Mouse (Mus musculus) frontal cortex, postnatal 36 days (tissue): Measurements from ENCODE around the gene BC035044.
A peak's percentile ranks its signal among the peaks of the same experiment; 100 is the strongest.
"Not testable (repeated sequence)": the region's sequence is repeated elsewhere in the genome, so short reads cannot be mapped to it uniquely, and the experiment has no call there.

ENCODE experiments used
- DNase-seq, 2 experiments: peaks; one replicate each; pipeline ENCODE4 v3.0.0; 2022; ENCODE audit warnings: low spot score in 2 of 2

Gene BC035044

DNA sequence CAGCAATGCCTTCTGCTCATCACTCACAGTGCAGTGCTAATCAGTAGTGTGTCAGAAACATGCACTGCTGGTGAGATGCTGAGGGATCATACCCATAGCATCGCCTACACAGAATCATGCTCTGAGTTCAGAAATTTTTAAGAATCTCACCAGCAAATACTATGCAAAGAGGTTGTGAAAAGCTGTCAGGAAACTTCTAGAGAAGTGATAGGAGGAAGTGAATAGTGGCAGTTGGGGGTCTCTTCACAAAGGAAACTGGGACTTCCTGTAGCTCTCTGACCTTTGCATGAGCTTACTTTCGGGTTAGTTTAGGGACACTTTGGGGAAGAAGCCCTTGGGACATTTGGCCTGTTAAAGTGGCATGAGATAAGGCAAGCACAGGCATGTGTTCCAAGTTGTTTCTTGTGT lies at the start of gene BC035044:
Gene BC035044 (minus strand): TSS at position 179 of the 408 bp plus-strand sequence.
- no peak for DNase-seq

- not testable (repeated sequence) for DNase-seq
Measured at GRCm38 (mm10) chr6:128935889-128936665, 45.2 kb upstream of the BC035044 start.

- not testable (repeated sequence) for DNase-seq
Measured at GRCm38 (mm10) chr6:128934081-128934480, 43.2 kb upstream of the BC035044 start, which contains the start of gene Clec2g. Clec2g (plus strand) TSS chr6:128934381.

DNA sequence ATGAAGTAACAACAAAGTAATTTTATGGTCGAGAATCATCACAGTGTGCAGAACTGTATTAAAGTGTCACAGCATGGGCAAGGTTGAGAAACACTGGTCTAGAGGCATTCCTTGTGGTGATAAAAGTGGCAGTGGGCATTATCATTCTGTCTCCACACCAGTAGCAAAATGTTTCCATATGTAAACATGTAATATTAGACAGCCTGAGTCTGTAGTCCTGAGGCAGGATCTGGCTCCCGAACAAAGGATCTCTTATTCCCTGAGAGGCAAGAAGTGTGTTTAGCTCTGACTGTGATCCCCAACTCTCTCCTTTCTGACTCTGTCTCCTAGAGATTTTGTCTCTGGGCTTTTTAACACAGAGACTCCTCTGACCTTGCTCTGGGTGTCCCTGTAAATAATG lies 42.1 kb upstream of the BC035044 start:
- no peak for DNase-seq

DNA sequence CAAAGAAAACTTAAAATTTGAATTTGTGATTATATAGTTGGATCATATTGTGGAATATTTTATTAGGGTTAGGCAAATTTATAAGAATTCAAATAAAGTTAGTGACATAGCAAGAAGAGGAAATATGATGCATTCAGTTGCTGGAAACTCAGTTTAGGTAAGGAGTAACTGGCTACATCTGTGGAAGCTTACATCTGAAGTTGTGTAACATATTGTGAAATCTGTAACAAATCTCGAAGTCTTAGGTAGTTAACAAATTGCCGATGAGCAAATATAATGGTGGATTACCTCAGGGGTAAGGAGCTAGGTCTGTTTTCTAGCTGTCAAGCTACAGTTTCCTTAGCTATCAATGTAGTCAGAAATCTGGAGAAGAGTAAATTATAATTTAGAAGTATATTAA lies 26.4 kb upstream of the BC035044 start:
- no peak for DNase-seq

DNA sequence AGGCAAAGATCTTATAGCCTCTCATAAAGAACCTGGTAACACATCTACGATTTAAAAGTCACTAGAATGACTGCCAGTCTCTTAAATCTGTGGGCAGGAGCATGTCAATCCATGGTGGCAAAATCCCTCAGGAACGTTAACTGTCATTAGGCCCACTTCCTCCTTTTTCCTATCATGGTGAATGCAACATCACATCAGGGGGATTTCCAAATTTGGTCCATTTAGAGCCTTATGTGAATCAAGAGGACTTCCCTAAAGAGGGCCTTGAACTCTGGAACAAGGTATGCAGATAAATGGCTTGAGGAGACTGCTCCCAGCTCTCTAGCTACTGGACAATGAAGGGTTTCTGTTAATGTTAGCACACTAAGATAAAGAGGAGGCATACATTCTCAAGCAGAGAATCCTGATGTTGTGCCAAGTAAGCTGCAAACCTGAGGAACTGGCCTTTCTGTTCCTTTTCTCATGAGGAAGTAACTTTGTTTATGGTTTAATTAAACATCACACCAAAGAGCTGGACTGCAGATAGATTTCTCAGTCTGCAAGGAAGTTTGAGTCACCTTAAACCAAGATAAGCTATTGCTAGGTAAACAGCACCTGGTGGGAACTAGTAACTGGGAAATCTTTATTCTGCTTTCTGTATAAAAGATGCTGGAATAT lies 22.8 kb upstream of the BC035044 start:
- DNase-seq = no peak

GRCm38 (mm10) chr6:128900796-128901552 lies 10.0 kb upstream of the BC035044 start:
- not testable (repeated sequence) for DNase-seq

GRCm38 (mm10) chr6:128900044-128900443 lies 9.1 kb upstream of the BC035044 start:
- DNase-seq = no peak

DNA sequence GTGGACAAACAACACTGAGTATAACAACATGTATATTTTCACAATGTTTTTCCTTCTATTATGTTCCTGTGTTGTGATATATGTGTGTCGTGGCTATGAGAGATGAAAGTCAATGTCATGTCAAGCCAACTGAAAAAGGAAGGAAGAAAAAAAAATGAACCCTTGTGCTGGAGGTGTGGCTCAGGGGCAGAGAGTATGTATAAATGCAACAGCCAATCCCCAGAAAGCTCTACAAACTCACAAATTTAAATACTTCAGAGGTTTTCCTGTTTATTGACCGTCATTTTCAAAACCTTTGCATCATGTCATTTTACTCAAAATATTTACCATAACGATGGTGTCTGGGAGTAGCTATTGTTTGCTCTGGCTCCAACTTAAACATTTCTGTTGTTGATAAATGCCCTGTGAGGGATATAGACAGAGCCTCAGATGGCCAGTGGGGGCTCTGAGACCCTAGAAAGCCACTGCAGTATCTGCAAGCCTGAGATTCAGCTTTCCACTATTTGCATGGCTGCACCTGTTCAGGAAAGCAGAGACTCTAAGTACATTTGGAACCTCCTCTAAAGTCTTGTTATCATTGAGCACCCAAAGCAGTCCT lies 4.6 kb upstream of the BC035044 start:
- DNase-seq = no peak

DNA sequence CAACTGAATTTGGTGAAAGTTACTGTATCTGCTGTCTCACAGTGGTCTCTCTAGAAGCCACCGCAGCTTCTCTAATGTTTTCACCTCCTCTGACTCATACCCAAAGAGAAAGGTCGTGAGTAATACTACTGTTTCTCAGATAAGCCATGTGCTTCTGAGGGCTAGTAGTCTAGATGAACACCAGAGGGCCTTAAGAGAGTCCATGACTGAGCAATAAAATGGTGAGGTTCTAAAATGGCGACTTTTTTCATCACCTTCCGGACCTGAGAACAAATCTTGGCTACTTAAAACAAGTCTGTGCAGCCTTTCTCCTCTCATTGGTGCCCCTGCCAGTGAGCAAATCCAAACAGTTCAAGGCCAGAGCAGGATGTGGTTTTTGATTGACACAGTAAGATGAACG lies 2.1 kb downstream of the BC035044 start:
- DNase-seq = no peak

GRCm38 (mm10) chr6:128887091-128887790 lies 3.7 kb downstream of the BC035044 start, which contains the start of gene Clec2i:
Clec2i (plus strand) TSS chr6:128887588.
- DNase-seq = peak; percentile 31 to 41

DNA sequence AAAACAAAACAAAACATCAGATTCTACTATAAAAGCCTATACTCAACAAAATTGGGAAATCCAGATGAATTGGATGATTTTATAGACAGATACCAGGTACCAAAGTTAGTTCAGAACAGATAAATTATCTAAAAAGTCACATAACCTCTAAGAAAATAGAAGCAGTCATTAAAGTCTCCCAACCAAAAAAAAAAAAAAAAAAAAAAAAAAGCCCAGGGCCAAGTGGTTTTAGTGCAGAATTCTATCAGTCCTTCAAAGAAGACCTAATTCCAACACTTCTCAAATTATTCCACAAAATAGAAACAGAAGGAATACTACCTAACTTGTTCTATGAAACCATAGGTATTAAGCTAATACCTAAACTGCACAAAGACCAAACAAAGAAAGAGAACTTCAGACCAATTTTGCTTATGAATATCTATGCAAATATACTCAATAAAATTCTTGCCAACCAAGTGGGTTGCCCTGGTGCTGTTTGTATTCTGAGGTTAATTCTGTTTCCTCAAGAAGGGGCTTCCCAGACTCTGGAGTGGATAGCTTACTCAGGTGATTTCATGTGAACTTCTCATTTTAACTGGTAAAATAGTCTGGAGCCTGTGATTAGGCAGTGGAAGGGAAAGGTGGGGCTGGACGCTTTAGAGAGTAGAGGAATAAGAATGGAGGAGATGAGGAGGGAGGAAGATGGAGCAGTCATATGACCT lies 18.9 kb downstream of the BC035044 start:
- no peak for DNase-seq

GRCm38 (mm10) chr6:128868861-128869260 lies 22.1 kb downstream of the BC035044 start:
- DNase-seq = no peak

DNA sequence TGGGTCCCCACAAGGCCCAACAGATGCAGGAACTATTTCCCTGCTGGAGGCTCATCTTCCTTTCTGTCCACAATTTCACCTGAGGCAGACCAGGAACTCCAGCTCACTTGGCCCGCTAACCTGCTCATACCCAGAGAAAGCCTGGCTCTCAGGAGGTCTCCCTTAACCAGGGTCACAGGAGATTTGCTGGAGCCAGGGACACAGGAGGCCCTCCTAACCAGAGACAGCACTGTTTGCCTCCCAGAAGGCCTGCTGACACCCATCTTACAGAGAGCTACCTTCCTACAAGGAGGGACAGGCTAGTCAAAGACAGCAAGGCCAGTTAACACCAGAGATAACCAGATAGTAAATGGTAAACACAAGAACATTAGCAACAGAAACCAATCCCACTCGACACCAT lies 33.0 kb downstream of the BC035044 start:
- no peak for DNase-seq

DNA sequence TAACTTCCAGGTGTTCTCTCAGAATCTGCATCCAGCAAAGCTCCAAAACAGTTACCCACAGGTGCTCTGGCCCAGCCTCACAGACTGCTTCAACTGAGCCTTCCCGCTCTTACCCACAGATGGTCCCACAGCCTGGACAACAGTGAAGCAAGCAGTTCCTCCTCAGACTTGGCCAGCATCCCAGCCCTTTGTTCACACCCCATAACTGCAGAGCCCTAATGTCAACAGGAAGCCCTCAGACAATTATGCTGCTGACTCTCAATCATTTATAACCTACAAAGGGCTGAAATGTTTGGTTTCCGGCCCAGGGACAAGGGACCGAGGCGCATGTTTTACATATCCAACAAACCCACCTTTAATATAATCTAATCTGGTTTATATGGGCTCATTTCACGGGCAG lies 34.7 kb downstream of the BC035044 start:
- DNase-seq = no peak

DNA sequence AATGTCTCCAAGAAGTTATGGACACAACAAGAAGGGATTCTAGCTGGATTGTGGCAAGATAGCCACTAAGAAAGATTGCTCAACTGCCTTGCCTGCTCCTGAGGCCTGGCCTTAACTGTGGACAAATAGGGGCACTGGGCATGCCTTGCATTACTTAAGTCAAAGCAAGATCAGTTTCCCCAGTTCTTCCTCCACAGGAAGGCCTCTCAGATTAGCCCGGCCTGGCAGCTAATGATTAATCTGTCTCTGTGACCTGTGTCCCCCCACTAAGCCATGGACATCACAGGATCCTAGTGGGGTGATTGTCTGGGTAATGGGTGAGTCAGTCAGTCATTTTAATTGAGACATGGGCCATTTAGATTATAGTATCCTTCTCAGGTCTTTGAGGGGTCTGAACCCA lies 35.4 kb downstream of the BC035044 start:
- DNase-seq = no peak

GRCm38 (mm10) chr6:128854895-128855294 lies 36.0 kb downstream of the BC035044 start:
- no peak for DNase-seq

DNA sequence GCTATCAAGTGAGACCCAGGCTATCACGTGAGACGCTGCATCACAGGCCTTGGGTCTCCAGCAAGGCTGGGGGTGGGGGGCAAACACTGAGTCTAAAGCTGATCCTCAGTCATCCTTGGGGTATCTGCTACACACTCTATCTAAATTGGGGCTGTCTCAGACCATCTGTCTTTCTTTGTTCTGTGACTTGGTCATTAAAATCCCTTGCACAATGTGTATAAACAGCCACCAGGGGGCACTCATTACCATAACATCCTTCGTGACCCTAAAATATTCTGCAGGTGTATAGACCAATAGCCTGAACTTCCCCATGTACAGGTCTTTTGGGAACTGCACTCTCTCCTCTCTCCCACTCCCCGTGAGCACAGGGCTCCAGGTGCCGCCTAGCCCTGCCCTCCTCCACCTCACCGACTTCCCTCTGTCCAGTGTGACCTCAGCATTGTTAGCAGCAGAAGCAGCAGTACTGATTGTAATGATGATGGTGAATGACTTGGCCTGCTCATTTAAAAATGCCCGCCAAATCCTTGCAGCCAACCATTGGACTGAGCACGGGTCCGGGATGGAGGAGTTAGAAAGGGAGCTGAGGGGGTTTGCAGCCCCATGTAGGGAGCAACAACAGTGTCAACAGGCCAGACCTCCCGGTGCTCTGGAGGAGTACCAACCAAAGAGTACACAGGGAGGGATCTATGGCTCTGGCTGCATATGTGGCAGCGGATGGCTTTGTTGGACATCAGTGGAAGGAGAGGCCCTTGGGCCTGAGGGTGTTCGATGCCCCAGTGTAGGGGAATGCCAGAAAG lies 36.7 kb downstream of the BC035044 start:
- peak; percentile 46 to 69 for DNase-seq

DNA sequence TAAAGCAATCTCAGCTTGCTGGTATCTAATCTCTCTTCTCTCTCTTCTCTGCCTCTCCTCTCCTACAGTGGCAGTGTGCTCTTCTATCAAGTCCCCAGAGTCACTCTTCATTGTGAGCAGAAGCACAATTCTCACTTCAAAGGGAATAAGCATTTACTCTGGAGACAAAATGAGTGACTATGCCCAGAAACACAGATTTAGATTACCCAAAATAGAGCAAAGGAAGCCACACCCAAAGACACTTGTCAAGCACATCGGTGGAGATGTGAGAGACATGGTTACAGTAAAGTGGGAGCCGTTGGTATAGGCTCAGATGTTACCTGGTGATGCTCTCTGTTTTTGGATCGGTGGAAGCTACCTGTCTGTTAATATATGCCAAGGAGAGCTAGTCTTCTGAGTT lies 38.2 kb downstream of the BC035044 start:
- no peak for DNase-seq

DNA sequence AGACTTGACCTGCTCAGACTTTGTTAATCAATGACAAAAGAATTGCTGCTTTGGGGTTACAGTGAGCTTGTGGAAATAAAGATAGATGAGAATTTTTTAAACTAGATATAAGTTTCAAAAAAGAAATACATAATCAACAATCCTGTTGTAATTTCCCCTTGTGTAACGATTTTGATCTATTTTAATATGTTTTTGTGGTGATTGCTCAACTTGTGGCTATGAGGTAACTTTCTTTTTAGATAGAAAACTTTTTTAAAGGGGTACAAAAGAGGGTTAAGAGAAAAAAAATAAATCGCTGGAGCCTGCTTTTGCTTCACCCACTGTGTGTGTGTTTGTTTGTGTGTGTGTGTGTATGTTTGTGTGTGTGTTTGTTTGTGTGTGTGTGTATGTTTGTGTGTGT lies 39.8 kb downstream of the BC035044 start:
- no peak for DNase-seq
